Mouse (Mus musculus) brain, embryonic 14.5 days (tissue): Measurements from ENCODE around the gene Gtf2ird2. TPM values are rescaled to one million over a fixed set of nuclear protein-coding genes. Genes with fewer than 3 reads are reported as not detected.

Experiments used
- DNase-seq: peaks from one replicate; pipeline ENCODE4 v3.0.0-alpha.2; 2011; ENCODE audit warnings: low read depth
- CTCF ChIP-seq: fragments of 200-500 bp; IDR thresholded peaks from 2 replicates; pipeline ENCODE4 v1.5.1; 2012; ENCODE audit warnings: inconsistent platforms, mild to moderate bottlenecking, moderate library complexity, borderline replicate concordance; ENCODE audit not compliant: insufficient read depth, insufficient read length; ENCODE audit errors: extremely low read depth
- POLR2A ChIP-seq: fragments of 200-500 bp; IDR thresholded peaks from 2 replicates; pipeline ENCODE4 v1.6.1; 2012; ENCODE audit warnings: mild to moderate bottlenecking, inconsistent platforms, borderline replicate concordance; ENCODE audit not compliant: poor library complexity, insufficient read depth, insufficient read length, severe bottlenecking; ENCODE audit errors: extremely low read depth
- polyA plus RNA-seq: library from polyadenylated mRNA; depleted of rRNA; stranded (reverse); fragments of >200 nt; gene quantifications from 2 replicates; pipeline ENCODE4 v1.2.3, GENCODE M21; 2012

Gtf2ird2 gene
- polyA plus RNA-seq, 1 experiment = 22.1 TPM

- TF ChIP-seq CTCF (no peak), POLR2A (no peak)
- peak; percentile 91 for DNase-seq
Observed at GRCm38 (mm10) chr5:134237936-134238760, 54.3 kb downstream of the Gtf2ird2 start.

- no peak for TF ChIP-seq CTCF
- TF ChIP-seq POLR2A = no peak
- DNase-seq = no peak
Observed at GRCm38 (mm10) chr5:134241831-134242230, 58.0 kb downstream of the Gtf2ird2 start.

- DNase-seq = no peak
- TF ChIP-seq POLR2A = no peak
- no peak for TF ChIP-seq CTCF
Observed at GRCm38 (mm10) chr5:134243661-134244436, 60.0 kb downstream of the Gtf2ird2 start.

- TF ChIP-seq CTCF (no peak), POLR2A (no peak)
Observed at GRCm38 (mm10) chr5:134244890-134245289, 61.1 kb downstream of the Gtf2ird2 start.

GRCm38 (mm10) chr5:134246146-134246545 is 62.3 kb downstream of the Gtf2ird2 start:
- TF ChIP-seq CTCF = no peak
- TF ChIP-seq POLR2A = no peak
- no peak for DNase-seq

More at GRCm38 (mm10) chr5:134244890-134245289, 61.1 kb downstream of the Gtf2ird2 start:
- no peak for DNase-seq

GRCm38 (mm10) chr5:134248608-134249244 is 64.9 kb downstream of the Gtf2ird2 start:
- no peak for DNase-seq
- TF ChIP-seq POLR2A (no peak), CTCF (no peak)

GRCm38 (mm10) chr5:134249245-134249649 is 65.4 kb downstream of the Gtf2ird2 start:
- DNase-seq = no peak
- TF ChIP-seq POLR2A (no peak), CTCF (no peak)

- TF ChIP-seq POLR2A (no peak), CTCF (no peak)
- no peak for DNase-seq
Observed at GRCm38 (mm10) chr5:134250601-134251000, 66.8 kb downstream of the Gtf2ird2 start.

- TF ChIP-seq POLR2A = no peak
- no peak for TF ChIP-seq CTCF
- no peak for DNase-seq
Observed at GRCm38 (mm10) chr5:134251083-134251482, 67.3 kb downstream of the Gtf2ird2 start.

GRCm38 (mm10) chr5:134253806-134254205 is 70.0 kb downstream of the Gtf2ird2 start:
- TF ChIP-seq POLR2A = no peak
- TF ChIP-seq CTCF = no peak
- no peak for DNase-seq

GRCm38 (mm10) chr5:134255294-134255693 is 71.5 kb downstream of the Gtf2ird2 start:
- DNase-seq = no peak
- TF ChIP-seq POLR2A (no peak), CTCF (no peak)

GRCm38 (mm10) chr5:134257349-134258031 is 73.7 kb downstream of the Gtf2ird2 start:
- no peak for DNase-seq
- TF ChIP-seq CTCF (no peak), POLR2A (no peak)
